19 mouse cellular contexts compared by ENCODE assay signal in genomic region chr13:54934873-54935272, GRCm38 (mm10). TPM values are rescaled to one million over a fixed set of nuclear protein-coding genes. Genes with fewer than 3 reads are reported as not detected.
"Had no signal": no experiment of that assay in that cellular context is flagged by ENCODE, and none has a peak within 500 bp of the region (broad histone marks: within the 10 kb centered on the region; RNA-seq: fewer than 3 reads in every experiment).

No protein-coding gene starts in this region.

- H3K9me3 ChIP-seq: lung, embryonic 15.5 days; megakaryocyte, embryonic 14.5 days; midbrain, embryonic 13.5 days; midbrain, embryonic 15.5 days; neural tube, embryonic 12.5 days; stomach, embryonic 15.5 days had no signal

- ATAC-seq: liver, postnatal 0 days; lung, postnatal 0 days; midbrain, embryonic 13.5 days; midbrain, embryonic 15.5 days had no signal

- H3K9ac ChIP-seq: liver, postnatal 0 days; lung, embryonic 15.5 days; midbrain, embryonic 13.5 days; midbrain, embryonic 15.5 days; neural tube, embryonic 12.5 days; stomach, embryonic 15.5 days had no signal

- H3K4me1 ChIP-seq: megakaryocyte, embryonic 14.5 days; stomach, embryonic 15.5 days had no signal

- DNase-seq: liver, postnatal 0 days; lung, adult 2 months; lung, postnatal 14 days; lung, postnatal 36 days; right cerebral cortex, postnatal 14 days; thymus, adult 2 months; thymus, postnatal 25 days; thymus, postnatal 4 days had no signal

- H3K36me3 ChIP-seq: lung, embryonic 15.5 days; midbrain, embryonic 13.5 days; midbrain, embryonic 15.5 days; neural tube, embryonic 12.5 days; stomach, embryonic 15.5 days had no signal

- H3K4me2 ChIP-seq: lung, embryonic 15.5 days; midbrain, embryonic 11.5 days; midbrain, embryonic 13.5 days; midbrain, embryonic 15.5 days; neural tube, embryonic 12.5 days; stomach, embryonic 15.5 days had no signal

- H3K4me3 ChIP-seq: lung, embryonic 15.5 days; megakaryocyte, embryonic 14.5 days; midbrain, embryonic 13.5 days; midbrain, embryonic 15.5 days; neural tube, embryonic 12.5 days; stomach, embryonic 15.5 days had no signal

- H3K27ac ChIP-seq: lung, embryonic 15.5 days; macrophage; midbrain, embryonic 13.5 days; midbrain, embryonic 15.5 days; neural tube, embryonic 12.5 days; stomach, embryonic 15.5 days; stomach, postnatal 0 days had no signal

RNA-seq across cellular contexts. Expression of gene Unc5a, which starts 14.3 kb away (rescaled TPM):
- total RNA-seq: neutrophil, adult 5-6 weeks had no signal
